In the genomic region with DNA sequence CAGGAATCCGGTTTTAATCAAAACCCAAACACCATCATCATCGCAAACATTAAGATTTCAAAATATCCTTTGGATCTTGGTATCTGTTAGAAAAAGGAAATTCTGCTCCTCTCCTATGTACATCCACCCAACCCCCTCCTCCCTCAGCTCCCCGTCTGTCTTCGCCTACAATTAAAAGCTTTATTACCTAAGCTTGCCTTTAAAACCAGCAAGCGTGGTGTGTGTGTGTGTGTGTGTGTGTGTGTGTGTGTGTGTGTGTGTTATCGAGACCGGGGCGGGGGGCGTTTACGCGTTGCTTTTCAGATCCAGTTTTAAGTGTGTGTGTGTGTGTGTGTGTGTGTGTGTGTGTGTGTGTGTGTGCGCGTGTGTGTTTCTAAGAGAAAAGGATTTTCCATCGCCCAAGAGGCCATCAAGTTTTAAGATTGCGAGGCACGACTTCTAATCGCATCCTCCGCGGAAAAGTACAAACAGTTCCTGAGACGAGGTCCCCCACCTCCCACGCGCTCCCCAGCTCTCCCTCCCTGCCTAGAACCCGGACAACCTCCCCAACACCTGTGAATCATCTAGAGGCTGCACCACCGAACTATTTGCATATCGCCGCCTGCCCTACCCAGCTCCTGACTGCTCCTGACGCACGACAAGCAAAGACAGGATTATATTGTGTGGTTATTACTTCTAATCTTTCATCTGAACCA, we compare ENCODE assay signal across 9 mouse cellular contexts. TPM values are rescaled to one million over a fixed set of nuclear protein-coding genes. Genes with fewer than 3 reads are reported as not detected.
DNase-seq lines count a peak whose midpoint lies in the region; ATAC-seq and TF ChIP-seq lines count a peak whose summit lies in the region.
"Had no signal": no experiment of that assay in that cellular context is flagged by ENCODE, and none has a peak within 500 bp of the region (broad histone marks: within the 10 kb centered on the region; RNA-seq: fewer than 3 reads in every experiment).

No protein-coding gene starts in this region.

- 4% methylated on average over 21 of the region's 28 CpGs for WGBS in lung, postnatal 0 days

- H3K27me3 ChIP-seq in lung, postnatal 0 days (replicated peaks; ENCODE audit: insufficient read depth, low read length) = 0 out of 2 replicates have a peak, but pooled peaks cover 7% of the 10 kb centered on the region

- H3K27ac ChIP-seq in lung, postnatal 0 days (ENCODE audit: low read length) = no peak overlapping the region

- no peaks in the 10 kb centered on the region for H3K9me3 ChIP-seq in lung, postnatal 0 days (ENCODE audit: low read length)

- no peak overlapping the region for H3K4me3 ChIP-seq in lung, postnatal 0 days (ENCODE audit: low read depth, low read length)

- H3K4me1 ChIP-seq in lung, postnatal 0 days (ENCODE audit: insufficient read depth, low read depth, low read length) = no peaks in the 10 kb centered on the region

- no peak for TF ChIP-seq CTCF in lung, postnatal 0 days (IDR thresholded peaks at IDR 0.05)

- no peak overlapping the region for H3K4me2 ChIP-seq in lung, postnatal 0 days (replicated peaks; ENCODE audit: low read depth, low read length)

- no peak for ATAC-seq in lung, postnatal 0 days
- ATAC-seq: Patski had no signal

- no peak overlapping the region for H3K9ac ChIP-seq in lung, postnatal 0 days (replicated peaks; ENCODE audit: low read depth)

- no peaks in the 10 kb centered on the region for H3K36me3 ChIP-seq in lung, postnatal 0 days (ENCODE audit: insufficient read depth, low read length)

- intact Hi-C loops in left cerebral cortex, postnatal 14 days (cut with DNase I) = loop anchor here (5.0 to 10.0 kb wide), 3 partner anchors 115 to 227 kb away; a partner anchor contains a TSS

- TF ChIP-seq EP300 in lung, postnatal 0 days (IDR thresholded peaks at IDR 0.05) = no peak

- peak; percentile 72 for DNase-seq in layer of hippocampus, adult 11-12 months (ENCODE audit: low spot score)
- DNase-seq in layer of hippocampus, adult 9-10 months (ENCODE audit: low spot score) = no peak
- DNase-seq in cerebellum, adult 9-10 months = peak; percentile 88
- DNase-seq in frontal cortex, postnatal 14 days (ENCODE audit: low spot score in 2 of 2) = peak; percentile 63 to 70
- DNase-seq in left cerebral cortex, postnatal 14 days (ENCODE audit: low spot score in 2 of 2) = peak; percentile 72 to 94
- peak; percentile 53 for DNase-seq in retina, postnatal 1 day
- DNase-seq in lung, postnatal 0 days (ENCODE audit: low spot score) = no peak
- DNase-seq in lung, postnatal 14 days = no peak

RNA-seq across cellular contexts. Expression of a gene that starts 1.4 kb away (rescaled TPM):
- total RNA-seq in left cerebral cortex, postnatal 14 days (2021) = 1,000 to 10,000 TPM; 1,628 to 1,639 TPM
- polyA plus RNA-seq in lung, postnatal 0 days (2015; fragmentation: Nextera tagmentation; extraction: Ambion mirVana) = 0.24 and 0.69 TPM in 2 replicates
- polyA plus RNA-seq: Patski had no signal

Comparison
In these comparisons a context has a peak if more than half of its experiments do, and no peak if none do; other contexts are left out.
1. DNase-seq: peak in layer of hippocampus, adult 11-12 months (single experiment), cerebellum, adult 9-10 months (single experiment), frontal cortex, postnatal 14 days (2 of 2), left cerebral cortex, postnatal 14 days (2 of 2) and retina, postnatal 1 day (single experiment); none in layer of hippocampus, adult 9-10 months (single experiment), lung, postnatal 0 days (single experiment) and lung, postnatal 14 days (single experiment).